Mouse (Mus musculus): ENCODE data around the gene Hrc.

The Hrc gene

GRCm38 (mm10) chr7:45366652-45367019, 31.5 kb downstream of the Hrc start, which contains the start of gene Ppfia3:
Ppfia3 (minus strand) TSS chr7:45367019.
- no peak for DNase-seq

- peak; percentile 96 to 98 for DNase-seq
Measured at GRCm38 (mm10) chr7:45367020-45367880, 32.2 kb downstream of the Hrc start.

- DNase-seq: no peak
Measured at GRCm38 (mm10) chr7:45368178-45368577, 33.1 kb downstream of the Hrc start.

GRCm38 (mm10) chr7:45369022-45369745, 34.1 kb downstream of the Hrc start:
- DNase-seq: no peak

- no peak for DNase-seq
Measured at GRCm38 (mm10) chr7:45369836-45370474, 34.9 kb downstream of the Hrc start.

- peak; percentile 85 to 92 for DNase-seq
Measured at GRCm38 (mm10) chr7:45370475-45371311, 35.6 kb downstream of the Hrc start, which contains the start of gene Lin7b. Lin7b (minus strand) TSS chr7:45370583.

- DNase-seq: no peak
Measured at GRCm38 (mm10) chr7:45372371-45372770, 37.3 kb downstream of the Hrc start.

GRCm38 (mm10) chr7:45374620-45375019, 39.5 kb downstream of the Hrc start:
- DNase-seq: no peak

GRCm38 (mm10) chr7:45376057-45376456, 41.0 kb downstream of the Hrc start:
- DNase-seq: no peak

GRCm38 (mm10) chr7:45386077-45386476, 51.0 kb downstream of the Hrc start:
- no peak for DNase-seq
